Mouse (Mus musculus) hindbrain, embryonic 10.5 days (tissue): ENCODE results near the gene Slc29a2. TPM values are rescaled to one million over a fixed set of nuclear protein-coding genes. Genes with fewer than 3 reads are reported as not detected.

Experiments used
- DNase-seq: peaks from one replicate; pipeline ENCODE4 v3.0.0-alpha.2; 2017; ENCODE audit warnings: low spot score
- H3K27ac ChIP-seq: fragments of 300-500 bp; sonication (generic); 2 replicates; pipeline ENCODE4 v1.5.1; 2016; ENCODE audit warnings: mild to moderate bottlenecking, moderate library complexity
- H3K27me3 ChIP-seq: fragments of 300-500 bp; sonication (generic); 2 replicates; pipeline ENCODE4 v1.6.1; 2016; ENCODE audit warnings: mild to moderate bottlenecking; ENCODE audit not compliant: poor library complexity, insufficient read depth, severe bottlenecking
- H3K36me3 ChIP-seq: fragments of 300-500 bp; sonication (generic); 2 replicates; pipeline ENCODE4 v1.6.1; 2016; ENCODE audit warnings: mild to moderate bottlenecking, moderate library complexity
- H3K4me1 ChIP-seq: fragments of 300-500 bp; sonication (generic); replicated peaks from 2 replicates; pipeline ENCODE4 v1.6.1; 2016; ENCODE audit warnings: mild to moderate bottlenecking
- H3K4me3 ChIP-seq: fragments of 300-500 bp; sonication (generic); 2 replicates; pipeline ENCODE4 v1.5.1; 2016; ENCODE audit warnings: mild to moderate bottlenecking, moderate library complexity
- H3K9me3 ChIP-seq: fragments of 300-500 bp; sonication (generic); 2 replicates; pipeline ENCODE4 v1.6.1; 2016; ENCODE audit warnings: mild to moderate bottlenecking, moderate library complexity
- WGBS: fragments of 180-500 bp; shearing (Covaris S2); methylation state at CpG from one replicate; pipeline ENCODE4 v1.1.7; 2016; 5-methylcytosine and 5-hydroxymethylcytosine counted together
- polyA plus RNA-seq: library from polyadenylated mRNA; unstranded; fragments of >200 nt; fragmentation: Nextera tagmentation; extraction: Ambion mirVana; gene quantifications from 2 replicates; pipeline ENCODE4 v1.2.1, GENCODE M21; 2016

The Slc29a2 gene
- polyA plus RNA-seq, 1 experiment from 2014 or later, result 5.5 TPM

DNA sequence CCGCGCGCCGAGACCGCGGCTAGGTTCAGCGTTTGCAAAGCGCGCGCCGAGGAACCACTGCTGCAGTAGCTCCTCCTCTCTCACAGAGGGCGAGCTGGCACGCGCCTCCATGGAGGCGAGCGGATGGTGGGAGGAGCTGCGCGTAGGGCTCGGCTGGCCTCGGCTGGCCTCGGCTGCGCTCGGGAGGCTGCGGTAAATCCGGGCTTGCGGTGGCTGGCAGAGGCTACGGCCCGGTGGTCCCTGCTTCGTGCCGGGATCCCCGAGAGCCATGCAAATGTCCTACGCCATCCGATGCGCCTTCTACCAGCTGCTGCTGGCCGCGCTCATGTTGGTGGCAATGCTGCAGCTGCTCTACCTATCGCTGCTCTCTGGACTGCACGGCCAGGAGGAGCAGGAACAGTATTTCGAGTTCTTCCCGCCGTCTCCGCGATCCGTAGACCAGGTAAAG is 15.1 kb downstream of the Slc29a2 start, which contains the start of the genes B4gat1 and AC124502.3:
TSS of gene B4gat1 (plus strand) at position 118 of the 448 bp plus-strand sequence.
TSS of gene AC124502.3 (plus strand) at position 183 of the 448 bp plus-strand sequence.
- peaks cover 44% of the 10 kb centered on the region for H3K4me1 ChIP-seq
- under 1% methylated on average over 44 of the region's 44 CpGs for WGBS
- H3K36me3 ChIP-seq, result peaks cover 13% of the 10 kb centered on the region
- peaks cover 9% of the 10 kb centered on the region for H3K27me3 ChIP-seq
- peak within 1 kb of the TSS; percentile 93 for H3K27ac ChIP-seq
- H3K9me3 ChIP-seq, result no peaks in the 10 kb centered on the region
- H3K4me3 ChIP-seq, result peak within 1 kb of the TSS; percentile 66
- peak; percentile 92 for DNase-seq

DNA sequence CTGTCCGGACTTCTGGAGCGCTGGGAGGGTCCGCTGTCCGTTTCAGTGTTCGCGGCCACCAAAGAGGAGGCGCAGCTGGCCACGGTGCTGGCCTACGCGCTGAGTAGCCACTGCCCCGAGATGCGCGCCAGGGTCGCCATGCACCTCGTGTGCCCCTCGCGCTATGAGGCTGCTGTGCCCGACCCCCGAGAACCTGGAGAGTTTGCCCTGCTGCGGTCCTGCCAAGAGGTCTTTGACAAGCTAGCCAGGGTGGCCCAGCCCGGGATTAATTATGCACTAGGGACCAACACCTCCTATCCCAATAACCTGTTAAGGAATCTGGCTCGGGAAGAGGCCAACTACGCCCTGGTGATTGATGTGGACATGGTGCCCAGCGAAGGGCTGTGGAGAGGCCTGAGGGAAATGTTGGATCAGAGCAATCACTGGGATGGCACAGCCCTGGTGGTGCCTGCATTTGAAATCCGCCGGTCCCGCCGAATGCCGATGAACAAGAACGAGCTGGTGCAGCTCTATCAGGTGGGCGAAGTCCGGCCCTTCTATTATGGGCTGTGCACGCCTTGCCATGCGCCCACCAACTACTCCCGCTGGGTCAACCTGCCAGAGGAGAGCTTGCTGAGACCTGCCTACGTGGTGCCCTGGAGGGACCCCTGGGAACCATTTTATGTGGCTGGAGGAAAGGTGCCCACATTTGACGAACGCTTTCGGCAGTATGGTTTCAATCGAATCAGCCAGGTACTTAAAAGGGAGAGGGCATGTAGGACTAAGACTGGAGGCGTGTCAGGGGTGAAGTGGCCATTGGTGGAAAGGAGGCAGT is 15.8 kb downstream of the Slc29a2 start:
- H3K4me3 ChIP-seq, result peak overlapping the region; percentile 66
- peaks cover 9% of the 10 kb centered on the region for H3K27me3 ChIP-seq
- 13% methylated on average over 41 of the region's 41 CpGs for WGBS
- H3K4me1 ChIP-seq, result peaks cover 44% of the 10 kb centered on the region
- peaks cover 20% of the 10 kb centered on the region for H3K36me3 ChIP-seq
- H3K27ac ChIP-seq, result peak overlapping the region; percentile 93
- H3K9me3 ChIP-seq, result no peaks in the 10 kb centered on the region
- DNase-seq, result peak; percentile 25

DNA sequence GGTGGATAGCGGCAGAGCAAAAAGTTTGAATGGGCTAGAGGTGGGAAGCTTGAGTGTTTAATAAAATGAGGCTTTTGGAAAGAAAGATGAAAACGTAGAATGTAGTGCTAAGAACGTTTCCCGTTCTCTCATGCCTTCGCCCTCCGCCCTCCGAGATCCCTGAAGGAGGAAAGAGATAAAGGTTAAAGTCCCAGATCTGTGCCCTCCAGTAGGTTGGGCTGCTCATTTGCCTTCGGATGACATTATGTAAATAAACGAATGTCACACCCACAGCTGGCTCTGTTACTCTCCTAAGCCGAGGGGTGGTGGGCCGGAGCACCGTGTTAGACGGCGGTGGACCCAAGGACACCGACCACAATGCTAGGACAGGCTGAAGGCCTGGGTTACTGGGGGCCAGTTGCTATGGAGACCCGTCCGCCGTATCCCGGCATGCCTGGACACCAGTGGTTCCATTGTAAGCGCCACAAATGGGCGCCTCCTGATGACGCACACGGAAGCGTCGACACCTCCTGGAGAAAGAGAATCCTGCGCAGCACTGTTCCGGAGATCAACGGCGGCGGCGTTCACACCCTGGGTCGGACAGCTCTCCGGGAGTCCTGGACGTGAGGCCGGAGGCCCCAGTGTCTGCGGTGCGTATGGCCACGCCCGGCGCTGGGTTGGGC is 17.3 kb downstream of the Slc29a2 start, which contains the start of gene Brms1:
TSS of gene Brms1 (plus strand) at position 493 of the 662 bp plus-strand sequence.
- Histone ChIP-seq H3K27me3 (peaks cover 9% of the 10 kb centered on the region), H3K27ac (peak within 1 kb of the TSS; percentile 81), H3K4me3 (peak within 1 kb of the TSS; percentile 66), H3K36me3 (peaks cover 33% of the 10 kb centered on the region), H3K4me1 (peaks cover 44% of the 10 kb centered on the region), H3K9me3 (no peaks in the 10 kb centered on the region)
- peak; percentile 96 for DNase-seq
- 8% methylated on average over 40 of the region's 40 CpGs for WGBS

DNA sequence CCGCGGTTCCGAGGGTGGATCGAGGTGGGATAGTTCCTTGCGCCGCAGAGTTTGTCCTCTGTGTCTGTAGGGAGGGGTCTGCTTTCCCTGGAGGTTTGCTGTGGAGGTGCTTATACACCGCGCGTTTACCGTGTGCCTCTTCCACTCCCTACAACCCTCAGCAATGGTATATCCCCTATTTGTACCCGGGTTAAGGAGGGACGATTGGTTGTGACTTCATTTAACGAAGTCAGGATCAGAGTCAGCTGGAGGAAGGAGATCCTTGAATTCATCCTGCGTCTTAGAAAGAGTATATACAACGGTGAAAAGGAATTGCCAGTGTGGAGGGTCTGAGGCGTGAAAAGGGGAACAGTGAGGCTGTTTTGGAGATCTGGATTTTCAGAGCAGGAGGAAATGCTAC is 17.9 kb downstream of the Slc29a2 start:
- Histone ChIP-seq H3K36me3 (peaks cover 39% of the 10 kb centered on the region), H3K27ac (peak overlapping the region; percentile 81), H3K27me3 (peaks cover 9% of the 10 kb centered on the region), H3K4me1 (peaks cover 44% of the 10 kb centered on the region), H3K9me3 (no peaks in the 10 kb centered on the region), H3K4me3 (peak overlapping the region; percentile 66)
- WGBS, result 3% methylated on average over 16 of the region's 16 CpGs
- no peak for DNase-seq

GRCm38 (mm10) chr19:5045531-5045930 is 21.9 kb downstream of the Slc29a2 start:
- 86% methylated on average over 4 of the region's 4 CpGs for WGBS
- Histone ChIP-seq H3K27me3 (peaks cover 15% of the 10 kb centered on the region), H3K27ac (no peak overlapping the region), H3K4me1 (peaks cover 41% of the 10 kb centered on the region), H3K36me3 (peaks cover 72% of the 10 kb centered on the region), H3K4me3 (no peak overlapping the region), H3K9me3 (no peaks in the 10 kb centered on the region)
- no peak for DNase-seq

DNA sequence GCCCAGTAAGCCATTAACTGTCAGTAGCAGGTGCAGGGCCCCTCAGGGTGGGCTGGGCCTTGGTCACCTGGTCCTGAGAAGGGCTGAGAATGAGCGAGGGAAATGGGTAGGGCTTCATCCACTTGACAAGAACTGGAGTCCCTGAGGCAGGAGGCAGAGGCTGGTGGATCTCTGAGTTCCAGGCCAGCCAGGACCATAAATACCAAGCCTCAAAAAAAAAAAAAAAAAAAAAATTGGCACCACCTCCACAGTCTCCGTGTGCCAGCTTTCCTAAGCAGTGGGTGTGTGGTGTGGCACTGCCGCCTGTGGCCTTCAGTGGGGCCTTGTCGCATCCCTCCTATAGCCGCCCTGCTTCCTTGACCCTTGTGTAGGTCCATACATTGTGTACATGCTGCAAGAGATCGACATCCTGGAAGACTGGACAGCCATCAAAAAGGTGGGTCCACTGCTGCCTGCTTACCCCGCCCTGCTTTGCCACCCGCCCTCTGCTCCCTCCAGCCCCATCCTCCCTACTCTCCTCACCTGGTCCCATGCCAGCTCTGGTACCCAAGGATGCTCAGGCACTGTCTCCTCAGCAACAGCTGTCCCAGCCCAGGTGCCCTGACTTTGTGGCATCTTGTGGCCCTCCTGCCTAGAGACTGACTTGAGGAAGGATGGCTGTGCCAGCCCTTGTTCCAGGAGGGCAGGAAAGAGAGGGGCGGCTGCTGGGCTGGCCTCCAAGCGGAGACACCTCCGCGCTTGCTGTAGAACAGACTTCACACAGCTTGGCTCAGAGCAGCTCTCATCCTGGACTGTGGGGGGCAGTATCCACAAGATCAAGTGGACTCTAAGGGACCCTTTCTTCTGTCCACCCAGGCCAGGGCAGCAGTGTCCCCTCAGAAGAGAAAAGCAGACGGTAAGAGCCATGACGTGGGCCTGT is 24.7 kb downstream of the Slc29a2 start:
- no peak overlapping the region for H3K4me3 ChIP-seq
- H3K36me3 ChIP-seq, result peaks cover 62% of the 10 kb centered on the region

GRCm38 (mm10) chr19:5049325-5049724 is 25.7 kb downstream of the Slc29a2 start:
- Histone ChIP-seq H3K4me1 (peaks cover 48% of the 10 kb centered on the region), H3K27ac (no peak overlapping the region; the same call in 1 of the 2 replicates), H3K27me3 (peaks cover 53% of the 10 kb centered on the region), H3K36me3 (peaks cover 53% of the 10 kb centered on the region), H3K4me3 (0 out of 2 replicates have a peak overlapping the region, but pooled peaks have one; percentile 4), H3K9me3 (no peaks in the 10 kb centered on the region)
- no peak for DNase-seq
- WGBS, result 77% methylated on average over 6 of the region's 6 CpGs

More for the DNA sequence above, 24.7 kb downstream of the Slc29a2 start:
- Histone ChIP-seq H3K4me1 (peaks cover 44% of the 10 kb centered on the region), H3K27me3 (peaks cover 44% of the 10 kb centered on the region), H3K9me3 (no peaks in the 10 kb centered on the region), H3K27ac (no peak overlapping the region)
- 86% methylated on average over 14 of the region's 14 CpGs for WGBS
- no peak for DNase-seq

- peak; percentile 62 for DNase-seq
- H3K36me3 ChIP-seq, result peaks cover 46% of the 10 kb centered on the region
- peak within 1 kb of the TSS; percentile 41 for H3K27ac ChIP-seq
- H3K9me3 ChIP-seq, result no peaks in the 10 kb centered on the region
- peaks cover 62% of the 10 kb centered on the region for H3K27me3 ChIP-seq
- peaks cover 48% of the 10 kb centered on the region for H3K4me1 ChIP-seq
- 18% methylated on average over 14 of the region's 14 CpGs for WGBS
- H3K4me3 ChIP-seq, result peak within 1 kb of the TSS; percentile 38
Measured at GRCm38 (mm10) chr19:5050047-5050905, 26.6 kb downstream of the Slc29a2 start, which contains the start of gene Rin1. Gene Rin1 (plus strand): TSS chr19:5050481.

DNA sequence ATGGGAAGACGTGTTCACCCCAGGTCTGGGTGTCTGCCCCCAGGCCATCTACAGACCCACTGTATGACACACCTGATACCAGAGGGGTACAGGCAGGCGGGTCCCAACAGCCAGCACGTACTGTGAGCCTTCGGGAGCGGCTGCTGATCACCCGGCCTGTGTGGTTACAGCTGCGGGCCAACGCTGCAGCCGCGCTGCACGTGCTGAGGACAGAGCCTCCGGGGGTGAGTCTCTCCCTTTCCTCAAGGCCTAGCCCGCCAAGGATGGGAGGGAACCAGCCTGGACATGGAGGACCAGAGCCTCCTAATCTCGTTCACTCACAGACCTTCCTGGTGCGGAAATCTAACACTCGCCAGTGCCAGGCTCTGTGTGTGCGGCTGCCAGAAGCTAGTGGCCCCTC is 27.4 kb downstream of the Slc29a2 start:
- WGBS, result 8% methylated on average over 17 of the region's 17 CpGs
- no peak for DNase-seq
- Histone ChIP-seq H3K27me3 (peaks cover 62% of the 10 kb centered on the region), H3K4me3 (peak overlapping the region; percentile 38), H3K27ac (peak overlapping the region; percentile 41; the same call in 1 of the 2 replicates), H3K4me1 (peaks cover 48% of the 10 kb centered on the region), H3K36me3 (peaks cover 38% of the 10 kb centered on the region), H3K9me3 (no peaks in the 10 kb centered on the region)

DNA sequence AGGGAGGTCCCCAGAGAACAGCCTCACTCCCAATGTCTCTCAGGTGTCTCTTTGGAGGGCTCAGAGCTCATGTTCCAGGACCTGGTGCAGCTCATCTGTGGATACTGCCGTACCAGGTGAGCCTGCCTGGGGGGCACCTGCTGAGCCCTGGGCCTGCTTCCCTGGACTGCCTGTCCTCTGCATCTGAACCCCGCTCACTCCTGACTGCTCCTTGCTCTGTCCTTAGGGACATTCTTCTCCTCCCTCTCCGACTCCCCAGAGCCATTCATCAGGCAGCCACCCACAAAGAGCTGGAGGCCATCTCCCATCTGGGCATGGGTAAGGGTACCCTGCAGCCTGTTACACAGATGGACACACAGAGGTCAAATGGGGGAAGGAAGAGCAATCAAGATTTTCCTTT is 27.9 kb downstream of the Slc29a2 start:
- Histone ChIP-seq H3K27ac (peak overlapping the region; percentile 41; the same call in 1 of the 2 replicates), H3K4me1 (peaks cover 53% of the 10 kb centered on the region), H3K27me3 (peaks cover 62% of the 10 kb centered on the region), H3K36me3 (peaks cover 34% of the 10 kb centered on the region), H3K9me3 (no peaks in the 10 kb centered on the region), H3K4me3 (peak overlapping the region; percentile 38)
- DNase-seq, result no peak
- WGBS, result 42% methylated on average over 3 of the region's 3 CpGs

GRCm38 (mm10) chr19:5052166-5052822 is 28.6 kb downstream of the Slc29a2 start:
- peaks cover 60% of the 10 kb centered on the region for H3K4me1 ChIP-seq
- H3K27me3 ChIP-seq, result peaks cover 62% of the 10 kb centered on the region
- peak overlapping the region; percentile 16; the same call in 1 of the 2 replicates for H3K4me3 ChIP-seq
- no peak for DNase-seq
- WGBS, result 29% methylated on average over 25 of the region's 25 CpGs
- no peaks in the 10 kb centered on the region for H3K9me3 ChIP-seq
- peak overlapping the region; percentile 16; the same call in 1 of the 2 replicates for H3K27ac ChIP-seq
- H3K36me3 ChIP-seq, result peaks cover 26% of the 10 kb centered on the region
